11 mouse cellular contexts compared by ENCODE assay signal in genomic region chr5:114764812-114765735, GRCm38 (mm10). TPM values are rescaled to one million over a fixed set of nuclear protein-coding genes. Genes with fewer than 3 reads are reported as not detected.
DNase-seq lines count a peak whose midpoint lies in the region; ATAC-seq and TF ChIP-seq lines count a peak whose summit lies in the region.
"Had no signal": no experiment of that assay in that cellular context is flagged by ENCODE, and none has a peak within 500 bp of the region (broad histone marks: within the 10 kb centered on the region; RNA-seq: fewer than 3 reads in every experiment).

No protein-coding gene starts in this region.

- peak; percentile 37 for TF ChIP-seq CTCF in gastrocnemius, adult 2 months (IDR thresholded peaks at IDR 0.05)
- TF ChIP-seq CTCF in lung, postnatal 0 days (IDR thresholded peaks at IDR 0.05) = peak; percentile 47

- H3K9ac ChIP-seq in lung, postnatal 0 days (replicated peaks; ENCODE audit: low read depth) = no peak overlapping the region
- H3K9ac ChIP-seq: limb, embryonic 13.5 days had no signal

- WGBS in lung, postnatal 0 days = 80% methylated on average over 18 of the region's 18 CpGs

- no peak for TF ChIP-seq EP300 in lung, postnatal 0 days (IDR thresholded peaks at IDR 0.05)

- ATAC-seq in lung, postnatal 0 days = peak; percentile 11; the same call in 1 of the 2 replicates
- ATAC-seq in megakaryocyte progenitor cell, adult 5-6 weeks (replicated peaks; ENCODE audit: poor library complexity) = peak; percentile 71

- intact Hi-C loops in gastrocnemius, adult 2 months (cut with DNase I) = no loop called here
- intact Hi-C loops in left cerebral cortex, postnatal 14 days (cut with DNase I) = no loop called here

- H3K4me3 ChIP-seq in gastrocnemius, adult 2 months = no peak overlapping the region
- H3K4me3 ChIP-seq in lung, postnatal 0 days (ENCODE audit: low read depth, low read length) = no peak overlapping the region
- H3K4me3 ChIP-seq: limb, embryonic 13.5 days had no signal

- no peak for DNase-seq in gastrocnemius, adult 2 months
- DNase-seq in gastrocnemius, adult 18-20 months (ENCODE audit: low spot score) = no peak
- DNase-seq in lung, postnatal 0 days (ENCODE audit: low spot score) = no peak
- no peak for DNase-seq in lung, postnatal 36 days
- peak; percentile 96 for DNase-seq in brain, adult 2 months (ENCODE audit: low read depth, low spot score)
- no peak for DNase-seq in urinary bladder, postnatal 36 days (ENCODE audit: low spot score in 2 of 2)
- no peak for DNase-seq in left cerebral cortex, postnatal 14 days (ENCODE audit: low spot score in 2 of 2)
- DNase-seq: kidney, adult 18-20 months had no signal

- no peak overlapping the region for H3K4me2 ChIP-seq in lung, postnatal 0 days (replicated peaks; ENCODE audit: low read depth, low read length)
- H3K4me2 ChIP-seq: limb, embryonic 13.5 days had no signal

- no peaks in the 10 kb centered on the region for H3K4me1 ChIP-seq in lung, postnatal 0 days (ENCODE audit: insufficient read depth, low read depth, low read length)
- H3K4me1 ChIP-seq: limb, embryonic 13.5 days had no signal

- H3K27ac ChIP-seq in gastrocnemius, adult 2 months = no peak overlapping the region
- no peak overlapping the region for H3K27ac ChIP-seq in lung, postnatal 0 days (ENCODE audit: low read length)
- H3K27ac ChIP-seq: limb, embryonic 13.5 days had no signal

- H3K9me3 ChIP-seq in lung, postnatal 0 days (ENCODE audit: low read length) = no peaks in the 10 kb centered on the region
- H3K9me3 ChIP-seq: G1E; limb, embryonic 13.5 days had no signal

- H3K36me3 ChIP-seq in lung, postnatal 0 days (ENCODE audit: insufficient read depth, low read length) = peaks cover 35% of the 10 kb centered on the region

- no peaks in the 10 kb centered on the region for H3K27me3 ChIP-seq in lung, postnatal 0 days (replicated peaks; ENCODE audit: insufficient read depth, low read length)
- H3K27me3 ChIP-seq: limb, embryonic 13.5 days had no signal

RNA-seq across cellular contexts. Expression of gene Ankrd13a, which starts 9.4 kb away (rescaled TPM):
- total RNA-seq in gastrocnemius, adult 2 months (2021) = 10 to 100 TPM; 15.4 to 19.6 TPM
- total RNA-seq in gastrocnemius, adult 18-20 months (2021) = 10 to 100 TPM; 16.1 to 17.3 TPM
- 110 and 115 TPM in 2 replicates for polyA plus RNA-seq in lung, postnatal 0 days (2015; fragmentation: Nextera tagmentation; extraction: Ambion mirVana)
- 264 and 290 TPM in 2 replicates for total RNA-seq in megakaryocyte progenitor cell, adult 5-6 weeks (2015)
- total RNA-seq in megakaryocyte progenitor cell, adult 5-6 weeks (2017) = 298 and 323 TPM in 2 replicates
- 10 to 100 TPM; 33.6 to 34.8 TPM for total RNA-seq in left cerebral cortex, postnatal 14 days (2021)

RNA-seq across cellular contexts. Expression of gene Git2, which starts 10.2 kb away (rescaled TPM):
- total RNA-seq in gastrocnemius, adult 2 months (2021) = 10 to 100 TPM; 17.3 to 20.1 TPM
- total RNA-seq in gastrocnemius, adult 18-20 months (2021) = 10 to 100 TPM; 13.3 to 16.2 TPM
- polyA plus RNA-seq in lung, postnatal 0 days (2015; fragmentation: Nextera tagmentation; extraction: Ambion mirVana) = 36.5 and 39.1 TPM in 2 replicates
- 84.7 and 88.9 TPM in 2 replicates for total RNA-seq in megakaryocyte progenitor cell, adult 5-6 weeks (2015)
- total RNA-seq in megakaryocyte progenitor cell, adult 5-6 weeks (2017) = 73.6 and 81.1 TPM in 2 replicates
- total RNA-seq in left cerebral cortex, postnatal 14 days (2021) = 10 to 100 TPM; 41.4 to 47.8 TPM

RNA-seq across cellular contexts. Expression of gene Tchp, which starts 57.5 kb away (rescaled TPM):
- total RNA-seq in gastrocnemius, adult 2 months (2021) = 1 to 10 TPM; 3.6 to 3.8 TPM
- total RNA-seq in gastrocnemius, adult 18-20 months (2021) = 1 to 10 TPM; 2.3 to 2.9 TPM
- 9.4 and 10.0 TPM in 2 replicates for polyA plus RNA-seq in lung, postnatal 0 days (2015; fragmentation: Nextera tagmentation; extraction: Ambion mirVana)
- total RNA-seq in megakaryocyte progenitor cell, adult 5-6 weeks (2015) = 4.9 and 5.4 TPM in 2 replicates
- total RNA-seq in megakaryocyte progenitor cell, adult 5-6 weeks (2017) = 10.0 and 10.2 TPM in 2 replicates
- 10 to 100 TPM; 11.9 to 12.3 TPM for total RNA-seq in left cerebral cortex, postnatal 14 days (2021)

RNA-seq across cellular contexts. Expression of gene 1500011B03Rik, which starts 58.2 kb away (rescaled TPM):
- total RNA-seq in gastrocnemius, adult 2 months (2021) = 1 to 10 TPM; 3.9 to 4.6 TPM
- 1 to 10 TPM; 3.4 to 4.0 TPM for total RNA-seq in gastrocnemius, adult 18-20 months (2021)
- 72.8 and 97.5 TPM in 2 replicates for polyA plus RNA-seq in lung, postnatal 0 days (2015; fragmentation: Nextera tagmentation; extraction: Ambion mirVana)
- total RNA-seq in megakaryocyte progenitor cell, adult 5-6 weeks (2015) = 61.6 and 65.6 TPM in 2 replicates
- 35.0 and 36.2 TPM in 2 replicates for total RNA-seq in megakaryocyte progenitor cell, adult 5-6 weeks (2017)
- 100 to 1,000 TPM; 170 to 179 TPM for total RNA-seq in left cerebral cortex, postnatal 14 days (2021)

Comparison
In these comparisons a context has a peak if more than half of its experiments do, and no peak if none do; other contexts are left out.
1. RNA of gene Ankrd13a, which starts 9.4 kb away (total RNA-seq): 264 to 323 TPM in megakaryocyte progenitor cell, adult 5-6 weeks; 33.6 to 34.8 TPM in left cerebral cortex, postnatal 14 days, 15.4 to 19.6 TPM in gastrocnemius, adult 2 months and 16.1 to 17.3 TPM in gastrocnemius, adult 18-20 months; every median in the first group is over 4 times any median in the second.